Mouse (Mus musculus) cerebellum, adult 11 months (tissue): ENCODE measurements at regions not wholly inside any gene's neighbourhood (a gene's known extent, or its start where the extent isn't known, plus 50 kb on each side); places are given as distances from the start of the nearest gene placed in this dataset.

Experiments used
- DNase-seq: peaks from one replicate; pipeline ENCODE4 v3.0.0; 2022

GRCm38 (mm10) chr15:45453797-45454196, 5319.6 kb downstream of the 9330182O14Rik start:
- peak; percentile 82 for DNase-seq

- no peak for DNase-seq
Observed at GRCm38 (mm10) chr15:45470425-45470824, 5336.3 kb downstream of the 9330182O14Rik start.

DNA sequence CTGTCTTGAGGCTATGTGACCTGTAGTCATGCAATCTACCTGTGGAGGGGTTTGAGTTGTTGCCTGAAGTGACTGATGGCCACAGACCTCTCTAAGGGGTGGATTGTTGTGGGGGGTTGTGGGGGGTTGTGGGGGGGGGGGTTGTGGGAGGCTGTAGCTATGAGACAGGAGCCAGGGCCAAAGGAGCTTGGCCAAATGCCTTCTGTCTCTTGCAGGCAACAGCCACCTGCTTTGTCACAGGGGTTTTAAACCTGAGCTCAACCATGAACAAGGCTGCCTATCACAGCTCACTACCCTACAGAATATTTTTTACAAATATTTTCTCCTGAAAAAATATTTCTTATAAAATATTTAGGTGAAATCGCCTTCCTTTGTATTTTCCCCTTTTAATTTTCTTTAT, 5339.0 kb downstream of the 9330182O14Rik start:
- DNase-seq: no peak

GRCm38 (mm10) chr15:45510271-45510670, 5376.1 kb downstream of the 9330182O14Rik start:
- DNase-seq: no peak
